Mouse (Mus musculus): ENCODE results near the gene Anapc4. TPM values are rescaled to one million over a fixed set of nuclear protein-coding genes. Genes with fewer than 3 reads are reported as not detected.

Gene Anapc4
- polyA plus RNA-seq, 1 experiment from 2014 or later: 95.9 TPM

Other genes starting within 250 kb of the Anapc4 start
- 7.4 and 9.3 TPM in 2 replicates for gene Sepsecs, start 164.3 kb upstream of the Anapc4 start, polyA plus RNA-seq (2016; fragmentation: Nextera tagmentation; extraction: Ambion mirVana)
- gene Pi4k2b, start 92.4 kb upstream of the Anapc4 start, polyA plus RNA-seq (2016; fragmentation: Nextera tagmentation; extraction: Ambion mirVana): 15.7 and 16.5 TPM in 2 replicates
- gene Zcchc4, start 58.6 kb upstream of the Anapc4 start, polyA plus RNA-seq (2016; fragmentation: Nextera tagmentation; extraction: Ambion mirVana): 15.9 and 18.0 TPM in 2 replicates
- gene Slc34a2, start 204.1 kb downstream of the Anapc4 start, polyA plus RNA-seq (2016; fragmentation: Nextera tagmentation; extraction: Ambion mirVana): 0.05 TPM in 1 of 2 replicates, not detected in the other